Mouse (Mus musculus): Measurements from ENCODE around the gene Ccndbp1. TPM values are rescaled to one million over a fixed set of nuclear protein-coding genes. Genes with fewer than 3 reads are reported as not detected.
"Not testable (repeated sequence)": the region's sequence is repeated elsewhere in the genome, so short reads cannot be mapped to it uniquely, and the experiment has no call there.

Gene Ccndbp1
- polyA plus RNA-seq, 1 experiment from 2014 or later, result 51.6 TPM

DNA sequence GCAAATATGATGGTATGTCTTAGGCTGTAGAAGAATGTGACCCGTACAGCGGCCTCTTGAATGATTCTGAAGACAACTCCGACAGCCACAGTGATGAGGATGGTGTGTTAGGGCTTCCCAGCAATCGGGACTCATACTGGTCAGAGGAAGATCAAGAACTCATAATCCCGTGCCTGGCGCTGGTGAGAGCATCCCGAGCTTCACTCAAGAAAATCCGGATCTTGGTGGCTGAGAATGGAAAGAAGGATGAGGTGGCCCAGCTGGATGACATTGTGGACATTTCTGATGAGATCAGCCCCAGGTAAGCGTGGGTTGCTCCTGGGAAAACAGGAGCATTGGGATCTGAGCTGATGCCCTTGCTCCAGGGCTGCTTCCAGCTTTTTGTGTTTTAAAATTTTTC is 4.5 kb downstream of the Ccndbp1 start:
- Histone ChIP-seq H3K36me3 (ENCODE audit: control insufficient read depth, insufficient read depth, low read length) (peaks cover 5% of the 10 kb centered on the region; the same call in 1 of the 2 replicates), H3K9me3 (ENCODE audit: control insufficient read depth, low read length) (no peaks in the 10 kb centered on the region), H3K4me3 (ENCODE audit: low read depth, low read length) (no peak overlapping the region), H3K27ac (ENCODE audit: low read depth, low read length) (no peak overlapping the region), H3K27me3 (ENCODE audit: control insufficient read depth, insufficient read depth, low read length) (no peaks in the 10 kb centered on the region), H3K4me2 (no peak overlapping the region), H3K4me1 (ENCODE audit: control insufficient read depth, insufficient read depth, low read length) (peaks cover 10% of the 10 kb centered on the region; the same call in 1 of the 2 replicates), H3K9ac (ENCODE audit: low read length) (no peak overlapping the region)
- WGBS, result 87% methylated on average over 9 of the region's 9 CpGs
- ATAC-seq (ENCODE audit: low FRiP score), result no peak
- DNase-seq (ENCODE audit: low spot score, missing footprints), result no peak

DNA sequence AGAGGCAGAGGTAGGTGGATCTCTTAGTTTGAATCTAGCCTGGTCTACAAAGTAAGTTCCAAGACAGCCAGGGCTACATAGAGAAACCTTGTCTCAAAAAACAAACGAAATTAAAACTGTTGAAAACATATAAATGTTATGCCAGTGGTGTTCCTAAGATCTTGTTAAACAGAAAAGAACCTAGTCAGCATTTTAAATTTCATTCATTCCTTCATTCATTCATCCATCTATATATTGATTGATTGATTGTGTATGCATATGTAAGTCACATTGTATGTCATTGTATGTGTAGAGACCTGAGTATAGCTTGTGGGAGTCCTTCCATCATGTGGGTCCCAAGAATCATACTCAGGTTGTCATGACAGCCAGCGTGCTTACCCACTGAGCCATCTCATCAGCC is 7.3 kb downstream of the Ccndbp1 start:
- H3K9ac ChIP-seq (ENCODE audit: low read length), result no peak overlapping the region
- H3K4me1 ChIP-seq (ENCODE audit: control insufficient read depth, insufficient read depth, low read length), result no peaks in the 10 kb centered on the region
- H3K27me3 ChIP-seq (ENCODE audit: control insufficient read depth, insufficient read depth, low read length), result no peaks in the 10 kb centered on the region
- no peak overlapping the region for H3K4me2 ChIP-seq
- DNase-seq (ENCODE audit: low spot score, missing footprints) (no peak), ATAC-seq (ENCODE audit: low FRiP score) (no peak)
- no peak overlapping the region for H3K4me3 ChIP-seq (ENCODE audit: low read depth, low read length)
- no peak overlapping the region for H3K27ac ChIP-seq (ENCODE audit: low read depth, low read length)
- no peaks in the 10 kb centered on the region for H3K9me3 ChIP-seq (ENCODE audit: control insufficient read depth, low read length)
- WGBS, result 76% methylated on average over 2 of the region's 2 CpGs
- H3K36me3 ChIP-seq (ENCODE audit: control insufficient read depth, insufficient read depth, low read length), result peaks cover 6% of the 10 kb centered on the region; the same call in 1 of the 2 replicates

DNA sequence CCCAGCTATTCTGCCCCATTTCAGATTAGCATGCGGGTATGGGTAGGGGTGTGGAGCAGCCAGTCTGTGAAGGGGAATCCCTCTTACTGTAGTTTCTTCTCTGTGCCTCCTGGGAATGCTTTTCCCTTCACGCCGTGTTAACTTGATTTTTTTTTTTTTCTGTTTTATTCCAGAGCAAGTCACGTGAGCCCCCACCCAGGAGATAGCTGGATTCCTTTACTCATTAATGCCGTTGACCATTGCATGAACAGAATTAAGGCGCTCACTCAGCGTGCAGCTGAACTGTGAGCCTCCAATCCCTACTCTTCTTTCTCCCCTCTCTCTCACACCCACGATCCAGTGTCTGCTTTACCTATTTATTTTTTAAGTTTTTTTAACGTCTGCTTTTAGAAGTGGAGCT is 8.0 kb downstream of the Ccndbp1 start:
- no peak overlapping the region for H3K4me2 ChIP-seq
- DNase-seq (ENCODE audit: low spot score, missing footprints), result no peak
- WGBS, result 89% methylated on average over 9 of the region's 9 CpGs

DNA sequence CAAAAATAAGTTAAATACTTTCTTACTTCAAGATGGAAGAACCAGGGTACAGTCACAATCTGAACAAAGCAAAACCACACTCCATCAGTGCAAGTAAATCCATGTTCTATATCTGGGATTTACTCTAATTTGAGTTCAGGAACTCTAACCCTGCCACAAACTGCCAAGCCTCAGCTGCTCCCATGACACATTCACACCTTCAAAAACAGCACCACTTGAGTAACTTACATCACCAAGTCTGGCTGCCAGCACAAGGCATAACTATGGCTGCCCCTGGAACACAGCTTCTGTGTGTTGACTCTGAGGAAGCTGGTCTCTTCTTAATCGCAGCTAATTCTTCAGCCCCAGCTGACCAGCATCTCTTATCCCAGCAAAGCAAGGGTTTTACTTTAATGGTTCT is 8.9 kb downstream of the Ccndbp1 start:
- H3K4me2 ChIP-seq, result no peak overlapping the region
- peaks cover 6% of the 10 kb centered on the region; the same call in 1 of the 2 replicates for H3K36me3 ChIP-seq (ENCODE audit: control insufficient read depth, insufficient read depth, low read length)
- H3K4me3 ChIP-seq (ENCODE audit: low read depth, low read length), result no peak overlapping the region

More for the DNA sequence above, 8.0 kb downstream of the Ccndbp1 start:
- no peak overlapping the region for H3K4me3 ChIP-seq (ENCODE audit: low read depth, low read length)
- no peak overlapping the region for H3K9ac ChIP-seq (ENCODE audit: low read length)
- H3K9me3 ChIP-seq (ENCODE audit: control insufficient read depth, low read length), result no peaks in the 10 kb centered on the region
- no peak for ATAC-seq (ENCODE audit: low FRiP score)
- H3K4me1 ChIP-seq (ENCODE audit: control insufficient read depth, insufficient read depth, low read length), result no peaks in the 10 kb centered on the region
- no peaks in the 10 kb centered on the region for H3K27me3 ChIP-seq (ENCODE audit: control insufficient read depth, insufficient read depth, low read length)
- H3K27ac ChIP-seq (ENCODE audit: low read depth, low read length), result no peak overlapping the region
- H3K36me3 ChIP-seq (ENCODE audit: control insufficient read depth, insufficient read depth, low read length), result peaks cover 6% of the 10 kb centered on the region; the same call in 1 of the 2 replicates

DNA sequence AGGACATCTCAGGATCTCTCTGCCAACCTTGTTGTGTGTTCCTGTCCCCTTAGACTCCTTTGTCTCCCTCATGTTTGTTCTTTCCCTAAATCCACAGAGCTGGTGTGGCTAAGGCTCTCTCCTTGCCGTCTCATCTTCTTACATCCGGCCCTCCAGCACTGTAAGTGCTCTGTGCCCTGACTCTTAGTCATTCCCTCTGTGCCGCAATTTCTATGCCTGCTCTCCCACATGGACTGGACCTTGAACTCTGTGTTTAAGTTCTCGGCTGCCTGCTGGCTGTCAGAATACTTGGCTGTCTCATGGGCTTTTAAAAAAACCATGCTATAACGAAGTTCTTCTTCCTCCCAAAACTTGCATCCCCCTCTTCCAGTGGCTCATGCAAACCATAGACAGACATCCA is 14.7 kb downstream of the Ccndbp1 start:
- WGBS, result 73% methylated on average over 5 of the region's 5 CpGs
- Histone ChIP-seq H3K9me3 (ENCODE audit: control insufficient read depth, low read length) (no peaks in the 10 kb centered on the region), H3K4me1 (ENCODE audit: control insufficient read depth, insufficient read depth, low read length) (no peaks in the 10 kb centered on the region), H3K27ac (ENCODE audit: low read depth, low read length) (no peak overlapping the region), H3K36me3 (ENCODE audit: control insufficient read depth, insufficient read depth, low read length) (no peaks in the 10 kb centered on the region; the same call in 1 of the 2 replicates), H3K9ac (ENCODE audit: low read length) (no peak overlapping the region), H3K4me2 (no peak overlapping the region), H3K4me3 (ENCODE audit: low read depth, low read length) (no peak overlapping the region), H3K27me3 (ENCODE audit: control insufficient read depth, insufficient read depth, low read length) (no peaks in the 10 kb centered on the region)
- DNase-seq (ENCODE audit: low spot score, missing footprints) (no peak), ATAC-seq (ENCODE audit: low FRiP score) (no peak)

More for the DNA sequence above, 8.9 kb downstream of the Ccndbp1 start:
- Histone ChIP-seq H3K27me3 (ENCODE audit: control insufficient read depth, insufficient read depth, low read length) (no peaks in the 10 kb centered on the region), H3K9me3 (ENCODE audit: control insufficient read depth, low read length) (no peaks in the 10 kb centered on the region), H3K4me1 (ENCODE audit: control insufficient read depth, insufficient read depth, low read length) (no peaks in the 10 kb centered on the region), H3K27ac (ENCODE audit: low read depth, low read length) (no peak overlapping the region), H3K9ac (ENCODE audit: low read length) (no peak overlapping the region)
- no peak for DNase-seq (ENCODE audit: low spot score, missing footprints)
- WGBS, result 89% methylated on average over 1 of the region's 1 CpGs
- no peak for ATAC-seq (ENCODE audit: low FRiP score)

DNA sequence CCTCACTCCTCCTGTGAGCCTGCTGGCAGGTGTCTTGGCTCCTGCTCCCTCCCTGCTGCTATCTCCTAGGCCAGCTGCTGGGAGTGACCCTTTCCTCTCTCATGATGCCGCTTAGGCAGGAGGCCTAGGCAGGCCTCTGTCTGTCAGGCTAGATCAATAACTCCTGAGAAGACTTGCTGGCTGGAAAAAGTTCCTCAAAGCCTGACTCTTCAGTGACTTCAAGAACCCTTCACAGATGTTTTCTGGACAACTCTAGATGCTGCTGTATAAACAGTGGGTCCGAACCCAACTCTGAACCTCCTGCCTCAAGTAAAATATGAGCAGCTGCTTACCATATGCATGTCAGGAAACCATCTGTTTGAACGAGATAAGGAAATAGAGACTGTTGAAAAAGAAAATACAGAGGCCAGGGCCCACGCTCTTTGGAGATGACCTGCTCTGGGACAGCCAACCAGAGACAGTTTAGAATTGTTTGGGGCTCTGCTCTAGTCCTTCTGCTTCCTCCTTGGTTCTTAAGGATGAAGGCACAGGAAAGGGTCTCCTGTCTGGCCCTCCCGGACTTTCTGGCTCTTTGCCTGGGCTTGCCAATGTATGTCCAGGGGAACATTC is 28.6 kb downstream of the Ccndbp1 start, which contains the start of gene Epb42:
Gene Epb42, minus strand, starts transcription at position 340 of the 609 bp plus-strand sequence.
- DNase-seq (ENCODE audit: low spot score, missing footprints), result no peak

DNA sequence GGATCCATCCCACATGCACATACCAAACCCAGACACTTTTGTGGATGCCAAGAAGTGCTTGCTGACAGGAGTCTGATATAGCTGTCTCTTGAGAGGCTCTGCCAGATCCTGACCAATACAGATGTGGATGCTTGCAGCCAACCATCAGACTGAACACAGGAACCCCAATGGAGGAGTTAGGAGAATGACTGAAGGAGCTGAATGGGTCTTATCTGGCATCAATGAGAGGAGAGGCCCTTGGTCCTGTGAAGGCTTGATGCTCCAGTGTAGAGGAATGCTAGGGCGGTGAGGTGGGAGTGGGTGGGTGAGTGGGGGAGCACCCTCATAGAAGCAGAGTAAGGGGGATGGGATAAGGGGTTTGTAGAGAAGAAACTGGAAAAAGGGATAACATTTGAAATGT is 30.6 kb downstream of the Ccndbp1 start:
- H3K4me2 ChIP-seq; H3K9me3 ChIP-seq (ENCODE audit: control insufficient read depth, low read length); H3K36me3 ChIP-seq (ENCODE audit: control insufficient read depth, insufficient read depth, low read length); H3K4me3 ChIP-seq (ENCODE audit: low read depth, low read length); H3K27ac ChIP-seq (ENCODE audit: low read depth, low read length); H3K27me3 ChIP-seq (ENCODE audit: control insufficient read depth, insufficient read depth, low read length); ATAC-seq (ENCODE audit: low FRiP score); H3K9ac ChIP-seq (ENCODE audit: low read length); H3K4me1 ChIP-seq (ENCODE audit: control insufficient read depth, insufficient read depth, low read length); DNase-seq (ENCODE audit: low spot score, missing footprints): not testable (repeated sequence)
- 92% methylated on average over 1 of the region's 1 CpGs for WGBS

More for the DNA sequence above, 28.6 kb downstream of the Ccndbp1 start, which contains the start of gene Epb42:
- no peak within 1 kb of the TSS for H3K4me3 ChIP-seq (ENCODE audit: low read depth, low read length)
- WGBS, result 66% methylated on average over 5 of the region's 5 CpGs
- no peaks in the 10 kb centered on the region for H3K9me3 ChIP-seq (ENCODE audit: control insufficient read depth, low read length)
- ATAC-seq (ENCODE audit: low FRiP score), result no peak
- H3K9ac ChIP-seq (ENCODE audit: low read length), result no peak within 1 kb of the TSS
- no peak within 1 kb of the TSS for H3K4me2 ChIP-seq
- H3K27ac ChIP-seq (ENCODE audit: low read depth, low read length), result no peak within 1 kb of the TSS
- H3K27me3 ChIP-seq (ENCODE audit: control insufficient read depth, insufficient read depth, low read length), result no peaks in the 10 kb centered on the region
- H3K36me3 ChIP-seq (ENCODE audit: control insufficient read depth, insufficient read depth, low read length), result no peaks in the 10 kb centered on the region
- no peaks in the 10 kb centered on the region for H3K4me1 ChIP-seq (ENCODE audit: control insufficient read depth, insufficient read depth, low read length)

DNA sequence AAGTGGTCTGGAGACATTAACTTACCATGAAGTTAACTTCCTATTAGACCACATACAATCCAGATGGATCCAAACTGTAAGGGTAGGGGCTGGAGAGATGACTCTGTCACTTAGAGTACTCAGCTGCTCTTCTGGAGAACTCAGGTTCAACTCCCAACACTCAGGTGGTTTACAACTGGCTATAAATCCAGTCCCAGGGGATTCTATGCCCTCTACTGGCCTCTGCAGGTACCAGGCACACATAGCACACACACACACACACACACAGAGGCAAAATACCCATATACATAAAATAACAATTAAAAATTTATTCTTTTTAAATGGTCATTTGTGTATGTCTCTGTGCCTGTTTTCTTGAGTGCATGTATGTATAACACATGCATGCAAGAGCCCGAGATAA is 31.2 kb downstream of the Ccndbp1 start:
- no peaks in the 10 kb centered on the region for H3K4me1 ChIP-seq (ENCODE audit: control insufficient read depth, insufficient read depth, low read length)
- H3K4me3 ChIP-seq (ENCODE audit: low read depth, low read length), result no peak overlapping the region
- ATAC-seq (ENCODE audit: low FRiP score) (no peak), DNase-seq (ENCODE audit: low spot score, missing footprints) (no peak)
- no peaks in the 10 kb centered on the region for H3K27me3 ChIP-seq (ENCODE audit: control insufficient read depth, insufficient read depth, low read length)
- H3K4me2 ChIP-seq, result no peak overlapping the region
- H3K9me3 ChIP-seq (ENCODE audit: control insufficient read depth, low read length), result no peaks in the 10 kb centered on the region
- H3K27ac ChIP-seq (ENCODE audit: low read depth, low read length), result no peak overlapping the region
- WGBS, result 98% methylated on average over 1 of the region's 1 CpGs
- H3K9ac ChIP-seq (ENCODE audit: low read length), result no peak overlapping the region
- H3K36me3 ChIP-seq (ENCODE audit: control insufficient read depth, insufficient read depth, low read length), result no peaks in the 10 kb centered on the region

DNA sequence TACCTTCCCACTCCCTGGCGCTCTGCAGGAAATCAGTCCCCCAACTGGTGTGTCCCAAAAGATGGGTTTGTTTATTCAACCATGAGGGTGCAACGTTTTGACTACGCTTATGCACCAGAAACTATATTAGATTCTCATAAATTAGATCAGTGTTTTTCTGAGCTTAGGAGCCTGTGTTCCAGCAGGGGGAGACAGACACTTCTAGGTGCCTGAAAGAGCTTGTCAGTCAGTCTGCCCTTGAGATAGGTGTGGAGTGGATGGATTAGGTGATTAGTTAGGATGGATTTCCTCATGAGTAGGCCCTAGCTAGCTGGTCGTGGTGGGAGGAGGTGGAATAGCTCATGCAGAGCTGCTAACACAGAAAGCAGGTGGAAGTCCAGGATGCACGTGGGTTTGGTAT is 32.9 kb downstream of the Ccndbp1 start:
- H3K4me1 ChIP-seq (ENCODE audit: control insufficient read depth, insufficient read depth, low read length), result no peaks in the 10 kb centered on the region
- ATAC-seq (ENCODE audit: low FRiP score) (no peak), DNase-seq (ENCODE audit: low spot score, missing footprints) (no peak)
- H3K36me3 ChIP-seq (ENCODE audit: control insufficient read depth, insufficient read depth, low read length), result no peaks in the 10 kb centered on the region
- no peaks in the 10 kb centered on the region for H3K9me3 ChIP-seq (ENCODE audit: control insufficient read depth, low read length)
- no peak overlapping the region for H3K4me3 ChIP-seq (ENCODE audit: low read depth, low read length)
- no peak overlapping the region for H3K4me2 ChIP-seq
- H3K27ac ChIP-seq (ENCODE audit: low read depth, low read length), result no peak overlapping the region
- no peak overlapping the region for H3K9ac ChIP-seq (ENCODE audit: low read length)
- WGBS, result 55% methylated on average over 5 of the region's 5 CpGs
- no peaks in the 10 kb centered on the region for H3K27me3 ChIP-seq (ENCODE audit: control insufficient read depth, insufficient read depth, low read length)

Measured in midbrain, embryonic 11.5 days (tissue).